Mouse (Mus musculus): ENCODE measurements around the gene Racgap1.

The Racgap1 gene

GRCm38 (mm10) chr15:99664600-99665451 is 13.4 kb upstream of the Racgap1 start:
- DNase-seq (ENCODE audit: low read depth in 2 of 2, low spot score in 2 of 2) = no peak

- DNase-seq (ENCODE audit: low read depth in 2 of 2, low spot score in 2 of 2) = no peak
Measured at GRCm38 (mm10) chr15:99663964-99664599, 12.6 kb upstream of the Racgap1 start.

GRCm38 (mm10) chr15:99662371-99662770 is 10.9 kb upstream of the Racgap1 start:
- no peak for DNase-seq (ENCODE audit: low read depth in 2 of 2, low spot score in 2 of 2)

- no peak for DNase-seq (ENCODE audit: low read depth in 2 of 2, low spot score in 2 of 2)
Measured at GRCm38 (mm10) chr15:99661121-99661830, 9.8 kb upstream of the Racgap1 start.

GRCm38 (mm10) chr15:99658437-99658836 is 7.0 kb upstream of the Racgap1 start:
- DNase-seq (ENCODE audit: low read depth in 2 of 2, low spot score in 2 of 2) = no peak

- DNase-seq (ENCODE audit: low read depth in 2 of 2, low spot score in 2 of 2) = no peak
Measured at GRCm38 (mm10) chr15:99655956-99656355, 4.5 kb upstream of the Racgap1 start.

GRCm38 (mm10) chr15:99653876-99654275 is 2.4 kb upstream of the Racgap1 start:
- no peak for DNase-seq (ENCODE audit: low read depth in 2 of 2, low spot score in 2 of 2)

- DNase-seq (ENCODE audit: low read depth in 2 of 2, low spot score in 2 of 2) = no peak
Measured at GRCm38 (mm10) chr15:99653291-99653690, 1.8 kb upstream of the Racgap1 start.

GRCm38 (mm10) chr15:99651984-99652872 is 772 bp upstream of the Racgap1 start:
- no peak for DNase-seq (ENCODE audit: low read depth in 2 of 2, low spot score in 2 of 2)

GRCm38 (mm10) chr15:99650304-99650703 is 1.2 kb downstream of the Racgap1 start:
- DNase-seq (ENCODE audit: low read depth in 2 of 2, low spot score in 2 of 2) = no peak

GRCm38 (mm10) chr15:99649067-99649761 is 2.2 kb downstream of the Racgap1 start:
- DNase-seq (ENCODE audit: low read depth in 2 of 2, low spot score in 2 of 2) = no peak

- DNase-seq (ENCODE audit: low read depth in 2 of 2, low spot score in 2 of 2) = no peak
Measured at GRCm38 (mm10) chr15:99648326-99648725, 3.1 kb downstream of the Racgap1 start.

- DNase-seq (ENCODE audit: low read depth in 2 of 2, low spot score in 2 of 2) = no peak
Measured at GRCm38 (mm10) chr15:99644776-99645175, 6.7 kb downstream of the Racgap1 start.

GRCm38 (mm10) chr15:99643832-99644231 is 7.6 kb downstream of the Racgap1 start:
- no peak for DNase-seq (ENCODE audit: low read depth in 2 of 2, low spot score in 2 of 2)

GRCm38 (mm10) chr15:99642622-99643021 is 8.8 kb downstream of the Racgap1 start:
- DNase-seq (ENCODE audit: low read depth in 2 of 2, low spot score in 2 of 2) = no peak

GRCm38 (mm10) chr15:99638124-99638485 is 13.4 kb downstream of the Racgap1 start:
- no peak for DNase-seq (ENCODE audit: low read depth in 2 of 2, low spot score in 2 of 2)

- no peak for DNase-seq (ENCODE audit: low read depth in 2 of 2, low spot score in 2 of 2)
Measured at GRCm38 (mm10) chr15:99637405-99638123, 13.9 kb downstream of the Racgap1 start.

GRCm38 (mm10) chr15:99634702-99635101 is 16.8 kb downstream of the Racgap1 start:
- DNase-seq (ENCODE audit: low read depth in 2 of 2, low spot score in 2 of 2) = no peak

GRCm38 (mm10) chr15:99631618-99632017 is 19.8 kb downstream of the Racgap1 start:
- DNase-seq (ENCODE audit: low read depth in 2 of 2, low spot score in 2 of 2) = no peak

- DNase-seq (ENCODE audit: low read depth in 2 of 2, low spot score in 2 of 2) = no peak
Measured at GRCm38 (mm10) chr15:99622063-99622462, 29.4 kb downstream of the Racgap1 start.

All from CD8-positive naive resting alpha-beta T cell, adult 2 months (primary cell).